Mouse (Mus musculus) olfactory bulb, adult 2 months (tissue): ENCODE measurements around the gene Naxd.

Experiments used
- CTCF ChIP-seq: fragments of 200-500 bp; IDR thresholded peaks from 2 replicates; pipeline ENCODE4 v1.5.1; 2012; ENCODE audit warnings: low read depth, mild to moderate bottlenecking, low read length, moderate library complexity; ENCODE audit not compliant: insufficient read depth
- POLR2A ChIP-seq: fragments of 200-500 bp; IDR thresholded peaks from 2 replicates; pipeline ENCODE4 v1.6.1; 2012; ENCODE audit warnings: mild to moderate bottlenecking, low read depth, low read length, moderate library complexity; ENCODE audit not compliant: insufficient read depth

DNA sequence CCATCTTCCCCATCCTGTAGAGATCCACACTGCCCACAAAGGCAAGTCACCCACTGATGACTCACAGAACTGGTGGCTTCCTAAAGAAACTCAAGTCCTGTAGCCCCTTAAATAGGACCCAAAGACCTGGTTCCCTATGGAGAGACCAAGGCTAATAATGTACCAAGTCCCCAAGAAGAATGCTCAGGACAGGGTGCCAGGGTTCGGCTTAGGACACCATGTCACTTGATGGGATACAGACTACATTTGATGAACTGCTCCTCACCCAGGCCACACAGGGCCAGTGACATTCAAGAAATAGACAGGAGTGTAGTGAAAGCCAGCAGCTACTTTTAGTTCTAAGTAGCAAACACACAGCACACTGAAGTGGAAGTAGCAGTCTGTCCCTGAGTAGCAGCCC is 45.2 kb upstream of the Naxd start:
- TF ChIP-seq POLR2A: no peak
- TF ChIP-seq CTCF: no peak
